Mouse (Mus musculus) stomach, postnatal 0 days (tissue): ENCODE measurements around the gene Dkc1. TPM values are rescaled to one million over a fixed set of nuclear protein-coding genes. Genes with fewer than 3 reads are reported as not detected.
A peak's percentile ranks its signal among the peaks of the same experiment; 100 is the strongest.

ENCODE experiments used
- ATAC-seq: fragments of 200-750 bp; cut with Nextera tagmentation; 2 replicates; pipeline ENCODE4 v1.8.0; 2017; ENCODE audit not compliant: low FRiP score, low TSS enrichment
- DNase-seq: peaks from one replicate; pipeline ENCODE4 v3.0.0-alpha.2; 2016; ENCODE audit warnings: low spot score
- H3K27ac ChIP-seq: fragments of 300-500 bp; sonication (generic); replicated peaks from 2 replicates; pipeline ENCODE4 v1.5.1; 2014; ENCODE audit warnings: mild to moderate bottlenecking, control low read depth
- H3K27me3 ChIP-seq: fragments of 300-500 bp; sonication (generic); 2 replicates; pipeline ENCODE4 v1.6.1; 2014; ENCODE audit warnings: low read length; ENCODE audit not compliant: control insufficient read depth, insufficient read depth
- H3K36me3 ChIP-seq: fragments of 300-500 bp; sonication (generic); 2 replicates; pipeline ENCODE4 v1.6.1; 2014; ENCODE audit warnings: low read length, mixed read lengths; ENCODE audit not compliant: control insufficient read depth, insufficient read depth
- H3K4me1 ChIP-seq: fragments of 300-500 bp; sonication (generic); replicated peaks from 2 replicates; pipeline ENCODE4 v1.6.1; 2014; ENCODE audit warnings: antibody characterized with exemption; ENCODE audit not compliant: control insufficient read depth, insufficient read depth
- H3K4me2 ChIP-seq: fragments of 300-500 bp; sonication (generic); replicated peaks from 2 replicates; pipeline ENCODE4 v1.6.1; 2014; ENCODE audit warnings: low read depth, mild to moderate bottlenecking, control low read depth, moderate library complexity
- H3K4me3 ChIP-seq: fragments of 300-500 bp; sonication (generic); 2 replicates; pipeline ENCODE4 v1.5.1; 2014; ENCODE audit warnings: low read depth, low read length, control low read depth
- H3K9ac ChIP-seq: fragments of 300-500 bp; sonication (generic); 2 replicates; pipeline ENCODE4 v1.6.1; 2014; ENCODE audit warnings: mild to moderate bottlenecking, low read length, control low read depth, mixed read lengths
- H3K9me3 ChIP-seq: fragments of 300-500 bp; sonication (generic); 2 replicates; pipeline ENCODE4 v1.6.1; 2016; ENCODE audit warnings: low read length; ENCODE audit not compliant: control insufficient read depth
- CTCF ChIP-seq: IDR thresholded peaks from 2 replicates; pipeline ENCODE4 v1.5.1; 2016; ENCODE audit warnings: antibody characterized with exemption, low read depth, mild to moderate bottlenecking, moderate library complexity
- EP300 ChIP-seq: optimal IDR thresholded peaks from 2 replicates; pipeline ENCODE3; 2016; ENCODE audit warnings: antibody characterized with exemption
- WGBS: fragments of 180-500 bp; shearing (Covaris S2); extraction: QIAGEN DNeasy Blood & Tissue Kit; methylation state at CpG from one replicate; pipeline ENCODE4 v1.1.7; 2014; 5-methylcytosine and 5-hydroxymethylcytosine counted together
- polyA plus RNA-seq: library from polyadenylated mRNA; unstranded; fragments of >200 nt; fragmentation: Nextera tagmentation; extraction: Ambion mirVana; gene quantifications from 2 replicates; pipeline ENCODE4 v1.2.1, GENCODE M21; 2015

Dkc1 gene
- polyA plus RNA-seq, 1 experiment from 2014 or later, result 52.4 TPM

DNA sequence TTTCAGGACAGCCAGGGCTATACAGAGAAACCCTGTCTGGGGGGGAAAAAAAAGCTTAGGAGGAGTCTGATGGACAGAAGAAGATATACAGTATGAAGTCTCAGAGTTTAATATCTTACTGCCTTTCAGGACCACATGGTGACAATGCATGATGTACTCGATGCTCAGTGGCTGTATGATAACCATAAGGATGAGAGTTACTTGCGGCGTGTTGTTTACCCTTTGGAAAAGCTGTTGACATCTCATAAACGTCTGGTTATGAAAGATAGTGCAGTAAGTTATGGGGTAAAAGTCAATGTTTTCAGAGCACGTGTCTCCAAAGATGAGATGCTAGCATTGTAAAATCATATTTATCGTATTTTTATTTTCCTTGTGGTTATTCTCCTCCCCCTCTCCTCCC lies 6.6 kb downstream of the Dkc1 start:
- 88% methylated on average over 6 of the region's 6 CpGs for WGBS
- no peak for TF ChIP-seq CTCF
- TF ChIP-seq EP300, result no peak
- no peaks in the 10 kb centered on the region for H3K36me3 ChIP-seq
- no peak overlapping the region for H3K9ac ChIP-seq
- no peaks in the 10 kb centered on the region for H3K4me1 ChIP-seq
- no peaks in the 10 kb centered on the region for H3K27me3 ChIP-seq
- DNase-seq (no peak), ATAC-seq (no peak)
- no peak overlapping the region for H3K27ac ChIP-seq
- no peak overlapping the region for H3K4me2 ChIP-seq
- no peak overlapping the region for H3K4me3 ChIP-seq
- H3K9me3 ChIP-seq, result no peaks in the 10 kb centered on the region

DNA sequence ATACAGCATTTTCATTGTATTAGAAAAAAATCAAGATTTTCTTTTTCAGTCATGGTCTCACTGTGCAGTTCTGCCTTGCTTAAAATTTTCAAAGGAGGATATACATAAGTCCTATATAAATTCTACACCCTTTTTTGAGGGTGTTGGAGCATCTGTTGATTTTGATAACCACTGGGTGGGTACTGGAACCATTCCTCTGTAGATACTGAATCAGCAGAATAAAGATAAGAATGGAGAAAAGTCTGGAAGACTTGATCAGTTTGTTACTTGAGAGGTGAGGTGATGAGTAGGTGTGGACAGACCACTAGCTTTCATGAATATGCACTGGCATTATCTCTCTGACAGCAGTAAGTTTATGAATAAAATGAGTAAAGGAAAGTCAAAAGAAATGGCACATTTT lies 19.9 kb downstream of the Dkc1 start:
- no peak for TF ChIP-seq CTCF
- no peak for TF ChIP-seq EP300
- Histone ChIP-seq H3K4me2 (no peak overlapping the region), H3K9me3 (no peaks in the 10 kb centered on the region), H3K27me3 (no peaks in the 10 kb centered on the region), H3K9ac (no peak overlapping the region), H3K36me3 (no peaks in the 10 kb centered on the region), H3K4me1 (no peaks in the 10 kb centered on the region), H3K27ac (no peak overlapping the region), H3K4me3 (no peak overlapping the region)
- DNase-seq (no peak), ATAC-seq (no peak)

DNA sequence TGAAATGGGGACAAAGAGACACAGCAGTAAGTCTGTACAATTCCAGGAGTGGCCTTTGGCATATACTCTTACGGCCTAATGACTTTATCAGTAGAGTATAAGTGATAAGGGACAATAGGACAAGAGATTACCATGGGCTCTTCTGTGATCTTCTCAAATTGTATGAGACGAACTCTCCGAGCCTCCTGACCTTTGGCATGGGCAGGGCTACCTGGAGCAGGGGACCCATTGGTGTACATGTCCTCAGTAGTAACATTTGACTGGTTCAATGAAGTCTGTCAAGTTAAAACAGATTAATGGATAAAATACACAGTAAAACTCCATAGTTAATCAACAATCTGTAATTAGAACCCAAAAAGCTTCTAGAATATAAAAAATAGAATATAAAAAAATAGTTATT lies 30.0 kb downstream of the Dkc1 start:
- no peak for TF ChIP-seq CTCF
- TF ChIP-seq EP300, result no peak
- no peak for ATAC-seq

DNA sequence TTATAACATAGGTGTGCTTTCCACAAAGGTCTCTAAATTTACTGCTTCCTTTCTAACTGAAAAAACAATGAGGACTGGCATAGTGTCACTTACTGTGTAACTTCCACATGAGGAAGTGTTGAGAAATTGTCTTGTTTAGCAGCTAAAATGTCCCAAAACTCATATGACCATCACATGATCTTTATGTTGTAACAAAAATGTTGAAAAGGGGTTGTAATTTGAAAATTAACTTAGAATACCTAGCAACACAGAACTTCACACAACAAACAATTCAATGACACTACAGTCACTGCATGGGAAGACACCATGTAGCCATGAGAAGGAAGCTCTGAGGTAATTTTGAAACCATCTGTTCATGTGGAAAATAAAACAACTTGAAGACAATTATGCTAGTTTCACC lies 31.2 kb downstream of the Dkc1 start:
- no peak overlapping the region for H3K9ac ChIP-seq
- ATAC-seq (no peak), DNase-seq (no peak)
- TF ChIP-seq CTCF (no peak), EP300 (no peak)
- no peaks in the 10 kb centered on the region for H3K4me1 ChIP-seq
- no peak overlapping the region for H3K4me3 ChIP-seq
- no peak overlapping the region for H3K27ac ChIP-seq
- H3K36me3 ChIP-seq, result no peaks in the 10 kb centered on the region
- H3K9me3 ChIP-seq, result no peaks in the 10 kb centered on the region
- no peak overlapping the region for H3K4me2 ChIP-seq
- no peaks in the 10 kb centered on the region for H3K27me3 ChIP-seq

More for the DNA sequence above, 30.0 kb downstream of the Dkc1 start:
- no peak overlapping the region for H3K27ac ChIP-seq
- no peak overlapping the region for H3K4me2 ChIP-seq
- no peak for DNase-seq
- H3K36me3 ChIP-seq, result no peaks in the 10 kb centered on the region
- 85% methylated on average over 3 of the region's 3 CpGs for WGBS
- no peaks in the 10 kb centered on the region for H3K9me3 ChIP-seq
- H3K4me3 ChIP-seq, result no peak overlapping the region
- no peaks in the 10 kb centered on the region for H3K4me1 ChIP-seq
- H3K27me3 ChIP-seq, result no peaks in the 10 kb centered on the region
- H3K9ac ChIP-seq, result no peak overlapping the region

DNA sequence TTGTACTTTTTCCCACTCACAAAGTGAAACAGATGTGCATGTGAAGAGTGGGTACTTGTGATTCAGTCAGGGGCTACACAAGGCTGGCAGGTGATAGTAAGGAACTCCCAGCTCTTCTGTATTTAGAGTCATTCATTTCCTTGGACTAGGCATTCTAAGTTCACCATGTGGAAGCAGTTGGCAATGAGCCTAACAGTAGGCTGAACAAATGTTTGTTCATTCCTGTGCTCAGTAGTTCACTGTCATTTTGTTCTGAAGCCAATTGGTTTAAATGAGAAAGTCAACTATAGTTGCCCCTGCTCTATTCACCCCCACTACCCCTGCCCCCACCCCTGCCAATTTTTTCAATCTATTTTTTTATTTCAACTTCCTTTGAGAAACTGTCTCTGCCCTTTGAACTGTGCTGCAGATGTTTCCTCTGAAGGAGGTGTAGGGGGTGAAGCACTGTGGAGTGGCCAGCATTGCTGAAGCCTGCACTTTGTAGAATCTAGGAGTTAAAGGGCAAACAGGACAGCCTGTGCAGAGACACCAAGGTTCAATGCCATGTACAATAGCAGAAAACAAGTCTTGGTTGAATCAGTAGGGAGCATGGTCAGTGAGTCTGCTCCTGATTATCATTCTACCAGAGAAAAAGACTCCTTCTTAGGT lies 32.8 kb downstream of the Dkc1 start:
- Histone ChIP-seq H3K9me3 (no peaks in the 10 kb centered on the region), H3K4me3 (no peak overlapping the region), H3K4me2 (no peak overlapping the region), H3K4me1 (no peaks in the 10 kb centered on the region), H3K27me3 (no peaks in the 10 kb centered on the region), H3K36me3 (no peaks in the 10 kb centered on the region), H3K27ac (no peak overlapping the region), H3K9ac (no peak overlapping the region)
- peak; percentile 47 for ATAC-seq
- TF ChIP-seq CTCF, result no peak
- TF ChIP-seq EP300, result no peak
- DNase-seq, result peak; percentile 43

DNA sequence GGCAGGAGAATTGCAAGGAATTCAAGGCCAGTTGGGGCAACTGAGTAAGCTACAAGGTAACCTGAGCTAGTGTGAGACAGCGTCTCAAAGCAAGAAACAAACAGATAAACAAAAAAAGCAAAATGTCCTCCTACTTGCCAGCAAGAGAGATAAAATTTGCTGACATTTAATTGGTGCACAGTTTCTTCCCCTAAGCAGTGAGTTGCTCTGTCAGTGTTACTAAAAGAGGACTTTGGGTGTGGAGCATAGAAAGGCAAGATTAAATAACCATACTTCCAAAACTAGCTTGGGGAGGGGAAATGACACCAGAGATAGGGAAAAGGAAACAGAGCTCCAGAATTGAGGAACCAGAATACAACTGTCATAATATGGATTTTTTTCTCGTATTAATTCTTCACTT lies 33.8 kb downstream of the Dkc1 start:
- H3K4me2 ChIP-seq, result peak overlapping the region; percentile 18
- TF ChIP-seq EP300 (no peak), CTCF (no peak)
- no peaks in the 10 kb centered on the region for H3K36me3 ChIP-seq
- H3K9ac ChIP-seq, result no peak overlapping the region
- no peaks in the 10 kb centered on the region for H3K4me1 ChIP-seq
- DNase-seq (no peak), ATAC-seq (no peak)
- H3K27ac ChIP-seq, result no peak overlapping the region
- H3K27me3 ChIP-seq, result no peaks in the 10 kb centered on the region
- 0 out of 2 replicates have a peak overlapping the region, but pooled peaks have one; percentile 49 for H3K4me3 ChIP-seq
- no peaks in the 10 kb centered on the region for H3K9me3 ChIP-seq
- 49% methylated on average over 2 of the region's 2 CpGs for WGBS
